Mouse (Mus musculus) R1 (cell line): Measurements from ENCODE around the gene Ppp1cb.
A peak's percentile ranks its signal among the peaks of the same experiment; 100 is the strongest.
"Not testable (repeated sequence)": the region's sequence is repeated elsewhere in the genome, so short reads cannot be mapped to it uniquely, and the experiment has no call there.

ENCODE experiments used
- DNase-seq: peaks from one replicate; pipeline ENCODE4 v3.0.0-alpha.2; 2018; ENCODE audit warnings: low read depth, low spot score

Gene Ppp1cb

DNA sequence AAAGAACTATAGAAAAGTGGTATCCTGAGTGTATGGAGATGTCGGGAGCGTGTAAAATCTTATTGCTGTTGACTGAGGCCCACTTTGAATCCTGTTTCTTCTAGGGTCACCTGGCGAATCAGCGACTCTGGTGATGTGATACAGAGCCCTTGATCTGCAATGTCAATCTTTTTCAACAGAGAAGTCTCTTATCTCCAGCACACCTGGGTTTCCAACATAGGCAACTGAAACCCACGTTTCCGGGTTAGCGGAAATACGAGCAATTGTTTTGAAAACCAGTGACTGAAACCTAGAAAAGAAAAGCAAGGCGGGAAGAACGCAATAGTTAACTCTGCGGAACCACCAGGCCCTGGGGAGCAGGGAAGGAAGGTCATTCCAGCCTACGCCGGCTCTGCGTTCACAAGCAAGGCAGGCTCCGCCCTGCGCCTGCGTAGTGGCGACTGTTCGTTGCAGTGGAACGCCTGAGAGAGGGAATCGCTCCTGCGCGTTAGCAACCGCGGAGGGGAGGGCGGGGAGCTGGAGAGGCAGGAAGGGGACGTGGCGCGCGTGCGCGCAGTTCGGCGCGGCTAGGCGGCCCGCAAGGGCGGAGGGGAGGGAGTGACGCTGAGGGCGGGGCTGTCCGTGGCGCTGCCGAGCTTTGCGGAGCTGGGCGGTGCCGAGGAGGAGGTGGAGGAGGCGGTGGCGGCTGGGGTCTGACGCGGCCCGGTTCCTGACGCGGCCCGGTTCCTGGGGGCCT lies at the start of gene Ppp1cb:
Gene Ppp1cb (plus strand): TSS at position 436 of the 736 bp plus-strand sequence.
- DNase-seq = peak; percentile 99

DNA sequence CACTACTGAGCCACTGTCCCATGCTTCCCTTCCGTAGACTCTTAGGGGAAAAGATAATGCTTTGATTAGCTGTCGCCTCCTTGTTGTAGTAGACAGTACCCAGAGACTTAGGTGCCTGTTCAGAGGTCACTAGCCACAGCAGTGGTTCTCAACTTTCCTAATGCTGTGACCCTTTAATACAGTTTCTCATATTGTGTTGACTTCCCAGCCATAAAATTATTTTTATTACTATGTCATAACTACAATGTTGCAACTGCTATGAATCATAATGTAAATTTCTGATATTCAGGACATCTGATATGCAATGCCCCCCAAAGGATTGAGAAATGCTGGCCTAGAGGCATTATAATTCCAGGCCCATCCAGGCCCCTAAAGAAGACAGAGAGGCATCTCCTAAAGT lies 48.9 kb upstream of the Ppp1cb start:
- DNase-seq = no peak

- DNase-seq = no peak
Observed at GRCm38 (mm10) chr5:32410954-32411688, 47.5 kb upstream of the Ppp1cb start.

DNA sequence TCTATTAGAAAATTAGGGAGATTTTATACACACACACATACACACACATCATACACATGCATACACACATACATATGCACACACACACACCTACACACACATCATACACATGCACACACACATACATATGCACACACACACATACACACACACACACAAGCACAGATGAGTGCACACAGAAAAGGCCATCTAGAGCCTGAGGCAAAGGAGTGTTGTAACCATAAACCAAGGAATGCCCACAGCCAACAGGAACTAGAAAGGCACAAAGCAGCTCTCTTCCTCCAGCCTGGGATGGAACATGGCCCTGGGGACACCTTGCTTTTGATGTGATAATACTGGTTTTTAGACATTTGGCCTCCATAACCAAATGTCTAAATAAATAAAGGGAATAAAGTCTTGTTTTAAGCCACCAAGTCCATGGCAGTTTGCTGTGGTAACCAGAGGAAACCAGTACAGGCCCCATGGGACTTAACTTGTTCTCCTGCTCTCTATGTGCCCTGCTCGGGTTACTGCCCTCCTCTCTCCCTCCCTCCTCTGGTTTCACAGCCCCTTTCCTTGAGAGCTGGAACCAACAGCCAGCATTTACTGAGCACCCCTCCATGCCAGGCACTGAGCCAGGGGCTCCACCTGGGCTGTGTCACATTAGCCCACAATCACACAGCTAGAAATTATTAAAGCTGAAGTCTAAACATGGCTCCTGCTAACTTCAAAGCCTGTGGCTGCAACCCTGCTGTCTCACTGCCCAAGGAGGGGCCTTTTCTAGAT lies 46.3 kb upstream of the Ppp1cb start:
- no peak for DNase-seq

GRCm38 (mm10) chr5:32413083-32413482 lies 45.6 kb upstream of the Ppp1cb start:
- DNase-seq = no peak

DNA sequence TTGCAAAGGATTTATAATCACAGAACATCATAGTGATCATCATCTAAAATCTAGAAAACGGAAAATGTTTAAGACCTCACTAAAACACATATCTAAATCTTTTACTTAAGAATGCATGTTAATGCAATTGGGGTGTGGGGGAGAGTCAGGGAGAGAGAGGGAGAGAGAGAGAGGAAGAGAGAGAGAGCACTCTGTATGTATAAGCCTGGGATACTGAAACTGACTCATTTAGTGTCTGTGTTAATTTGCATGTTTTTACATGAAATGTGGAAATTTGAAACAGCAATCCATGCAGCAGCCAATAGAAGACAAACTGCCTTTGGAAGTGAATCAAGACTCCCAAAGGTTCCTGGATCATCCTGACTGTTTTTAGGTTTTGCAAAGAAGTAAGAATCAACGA lies 45.1 kb upstream of the Ppp1cb start:
- DNase-seq = no peak

DNA sequence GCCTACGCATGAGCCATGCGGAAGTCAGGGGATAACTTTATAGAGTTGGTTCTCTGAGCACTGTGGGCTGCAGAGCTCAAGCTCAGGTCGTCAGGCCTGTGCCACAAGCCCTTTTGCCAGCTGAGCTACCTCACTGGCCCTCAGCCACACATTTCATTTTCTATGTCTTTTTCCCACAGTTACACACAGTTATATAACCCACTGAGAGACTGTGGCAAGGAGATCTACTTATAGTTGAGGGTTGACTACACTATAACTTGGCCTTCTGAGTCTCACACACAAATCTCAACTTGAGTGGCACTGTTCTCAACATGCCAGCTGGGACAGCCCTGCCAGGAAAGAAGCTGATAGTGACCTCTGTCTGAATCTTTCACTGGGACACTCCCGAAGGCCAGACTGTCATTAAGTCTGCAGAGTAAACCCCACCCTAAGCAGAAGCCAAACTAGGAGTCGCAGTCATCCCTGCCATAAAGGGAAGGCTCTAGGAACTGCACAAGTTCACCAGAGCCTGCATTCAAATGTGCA lies 44.1 kb upstream of the Ppp1cb start:
- no peak for DNase-seq

GRCm38 (mm10) chr5:32415554-32415953 lies 43.1 kb upstream of the Ppp1cb start:
- DNase-seq = no peak

GRCm38 (mm10) chr5:32416881-32417280 lies 41.8 kb upstream of the Ppp1cb start:
- DNase-seq = no peak

DNA sequence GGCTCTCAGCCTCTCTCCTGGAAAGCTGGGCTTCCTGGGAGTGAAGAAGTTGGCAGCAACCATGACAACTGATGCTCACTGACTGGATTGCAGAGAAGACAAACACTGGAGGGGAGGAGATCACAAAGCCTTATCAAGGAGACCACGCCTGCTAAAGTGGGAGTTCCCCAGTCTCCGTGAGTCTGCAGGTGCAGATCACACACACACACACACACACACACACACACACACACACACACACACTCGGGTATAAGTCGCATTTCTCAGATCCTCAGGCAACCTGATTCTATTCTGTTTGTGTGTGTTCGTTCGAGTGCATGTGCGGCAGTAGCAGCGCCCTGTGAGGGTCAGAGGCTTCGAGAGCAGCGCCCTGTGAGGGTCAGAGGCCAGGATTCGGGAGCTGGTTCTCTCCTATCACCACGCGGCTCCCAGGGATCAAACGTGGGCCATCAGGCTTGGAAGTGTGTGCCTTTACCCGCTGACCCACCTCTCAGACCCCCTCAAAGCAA lies 36.5 kb upstream of the Ppp1cb start:
- DNase-seq = peak; percentile 34

- no peak for DNase-seq
Observed at GRCm38 (mm10) chr5:32423339-32424046, 35.1 kb upstream of the Ppp1cb start.

DNA sequence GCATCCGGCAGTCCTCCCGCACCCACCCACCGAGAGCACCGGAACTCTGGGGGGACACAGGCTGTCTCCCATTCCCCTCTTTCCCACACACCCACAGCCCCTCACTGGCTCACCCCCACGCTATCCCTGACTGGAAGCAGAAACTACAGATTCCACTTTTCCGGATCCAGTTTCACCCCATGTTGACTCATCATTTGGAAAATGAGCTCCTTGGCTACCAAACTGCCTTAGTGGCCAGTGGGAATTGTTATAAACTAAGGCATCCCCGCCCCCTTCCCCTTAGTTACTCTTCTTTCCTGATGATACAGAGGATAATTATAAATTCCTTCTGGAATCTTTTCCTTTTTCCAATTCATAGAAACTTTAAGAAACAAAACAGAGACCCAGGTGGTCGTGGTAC lies 34.2 kb upstream of the Ppp1cb start:
- no peak for DNase-seq

GRCm38 (mm10) chr5:32425485-32426171 lies 33.0 kb upstream of the Ppp1cb start:
- DNase-seq = no peak

GRCm38 (mm10) chr5:32430399-32430798 lies 28.2 kb upstream of the Ppp1cb start:
- no peak for DNase-seq

DNA sequence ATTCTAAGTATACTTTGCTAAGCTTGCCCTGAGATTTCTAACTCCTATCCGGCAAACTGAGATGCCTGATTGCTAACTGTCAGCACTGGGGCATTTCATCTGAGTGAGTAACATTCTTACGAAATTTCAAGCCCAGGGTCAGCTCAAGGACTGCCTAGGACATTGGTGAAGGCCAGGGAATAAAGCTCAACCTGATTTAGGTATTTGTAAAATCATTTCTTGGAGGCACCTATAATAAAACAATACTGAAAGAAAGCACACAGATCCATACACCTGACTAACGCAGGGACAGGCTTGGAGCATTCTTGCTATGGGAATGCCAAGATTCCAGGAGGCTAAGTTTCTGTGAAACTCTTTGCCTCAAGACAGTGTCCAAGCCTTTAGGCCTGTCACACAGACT lies 24.3 kb upstream of the Ppp1cb start:
- not testable (repeated sequence) for DNase-seq

- no peak for DNase-seq
Observed at GRCm38 (mm10) chr5:32435612-32436011, 23.0 kb upstream of the Ppp1cb start.

- DNase-seq = peak; percentile 63
Observed at GRCm38 (mm10) chr5:32437901-32438563, 20.6 kb upstream of the Ppp1cb start.

DNA sequence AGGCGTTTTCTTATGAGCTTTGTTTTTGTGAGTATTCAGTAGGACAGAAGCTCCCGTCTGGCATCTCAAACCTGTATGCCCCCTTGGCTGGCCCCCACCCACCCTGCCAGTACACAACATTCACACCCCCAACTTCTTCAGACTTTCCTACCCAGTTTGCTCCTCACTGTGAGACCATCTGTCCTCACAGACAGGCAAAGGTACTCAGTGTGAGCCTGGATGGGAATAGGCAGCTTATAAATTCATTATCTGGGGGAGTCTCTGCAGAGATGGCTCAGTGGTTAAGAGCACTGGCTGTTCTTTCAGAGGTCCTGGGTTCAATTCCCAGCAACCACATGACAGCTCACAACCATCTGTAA lies 20.1 kb upstream of the Ppp1cb start:
- no peak for DNase-seq

- DNase-seq = no peak
Observed at GRCm38 (mm10) chr5:32441336-32441735, 17.3 kb upstream of the Ppp1cb start.

GRCm38 (mm10) chr5:32441992-32442575 lies 16.6 kb upstream of the Ppp1cb start:
- DNase-seq = no peak
